Mouse (Mus musculus): ENCODE measurements around the gene Arhgap1.

Gene Arhgap1

DNA sequence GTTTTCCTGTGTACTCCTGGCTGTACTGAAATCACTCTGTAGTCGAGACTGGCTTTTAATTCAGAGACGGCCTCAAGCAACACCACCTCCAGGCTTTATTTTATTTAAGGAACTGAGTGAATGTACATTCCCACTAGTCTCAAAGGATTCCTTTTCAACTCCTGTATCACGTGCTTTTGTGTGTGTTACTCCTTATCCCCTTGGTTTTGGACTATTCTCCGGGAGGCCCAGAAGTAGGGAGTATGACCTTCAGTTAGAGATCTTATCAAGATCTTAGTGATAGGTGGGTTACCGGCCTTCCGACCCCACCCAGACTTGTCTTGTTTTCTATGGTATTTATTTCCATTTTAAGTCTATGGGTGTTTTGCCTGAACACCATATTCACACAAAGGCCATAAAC lies 56.1 kb downstream of the Arhgap1 start:
- no peak for DNase-seq

- no peak for DNase-seq
These were observed 56.8 kb downstream of the Arhgap1 start for GRCm38 (mm10) chr2:91706456-91706855.

DNA sequence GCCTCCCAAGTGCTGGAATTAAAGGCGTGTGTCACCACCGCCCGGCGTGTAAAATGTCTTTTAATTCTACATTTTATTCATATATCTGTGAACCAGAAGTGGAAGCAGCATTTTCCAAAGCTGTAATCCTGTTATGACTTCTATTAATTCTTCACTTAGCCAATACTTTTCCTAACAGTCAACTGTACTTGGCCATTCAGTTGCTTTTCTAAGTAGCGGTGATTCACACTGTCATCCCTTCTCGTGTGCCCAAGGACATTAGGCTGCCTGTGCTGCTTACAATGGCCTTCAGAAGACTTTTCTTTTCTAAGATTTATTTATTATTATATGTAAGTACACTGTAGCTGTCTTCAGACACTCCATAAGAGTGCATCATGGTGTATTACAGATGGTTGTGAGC lies 58.7 kb downstream of the Arhgap1 start:
- DNase-seq: no peak

GRCm38 (mm10) chr2:91710272-91711234 lies 60.9 kb downstream of the Arhgap1 start, which contains the start of the genes Atg13 and Harbi1:
Atg13 (minus strand) TSS chr2:91710576.
Harbi1 (plus strand) TSS chr2:91710852.
- DNase-seq: peak; percentile 95

DNA sequence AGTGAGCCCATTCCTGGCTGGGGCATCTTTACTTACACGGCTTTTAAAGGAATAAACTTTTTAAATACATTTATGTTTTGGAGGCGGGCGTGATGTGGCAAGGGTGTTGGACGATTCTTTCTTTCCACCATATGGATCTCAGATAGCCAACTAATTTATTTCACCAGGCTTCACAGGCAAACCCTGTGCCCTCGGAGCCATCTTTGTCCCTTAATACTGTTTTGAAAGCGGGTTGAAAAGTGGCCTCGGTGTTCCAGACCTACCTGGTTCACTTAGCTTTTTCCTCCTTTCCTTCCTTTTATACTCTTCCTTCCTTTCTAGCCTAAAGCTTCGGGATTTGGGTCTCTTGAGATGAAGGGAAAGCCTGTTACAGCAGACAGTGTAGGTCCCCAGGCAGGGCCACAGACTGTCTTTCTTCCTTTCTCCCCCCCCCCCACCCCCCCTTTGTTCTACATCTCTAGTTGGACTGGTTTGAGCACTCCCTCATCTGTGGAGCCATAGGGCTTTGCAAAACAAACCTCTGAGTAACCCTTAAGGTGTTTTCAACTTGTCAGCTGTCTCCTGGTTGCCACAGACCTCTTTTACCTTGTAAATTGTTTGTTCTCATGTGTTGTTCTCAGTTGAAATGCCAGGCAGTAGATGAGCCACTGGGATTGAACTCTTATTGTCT lies 61.7 kb downstream of the Arhgap1 start:
- no peak for DNase-seq

GRCm38 (mm10) chr2:91714921-91715320 lies 65.3 kb downstream of the Arhgap1 start:
- no peak for DNase-seq

- DNase-seq: no peak
These were observed 68.6 kb downstream of the Arhgap1 start for GRCm38 (mm10) chr2:91718276-91718675.

All from thymus, postnatal 14 days (tissue).